Mouse (Mus musculus) megakaryocyte-erythroid progenitor cell, adult 5 weeks (primary cell): ENCODE measurements around the gene Cab39l. TPM values are rescaled to one million over a fixed set of nuclear protein-coding genes. Genes with fewer than 3 reads are reported as not detected.

Experiments used
- polyA plus RNA-seq: library from polyadenylated mRNA; stranded (reverse); fragments of >175 nt; gene quantifications from 2 replicates; pipeline ENCODE4 v1.2.3, GENCODE M21; 2012

Gene Cab39l
- 1.4 and 2.2 TPM in 2 replicates for polyA plus RNA-seq

GRCm38 (mm10) chr14:59440558-59441471, at the start of gene Cab39l, which contains the start of gene Setdb2:
TSS of gene Cab39l (plus strand) at chr14:59440972.
TSS of gene Setdb2 (minus strand) at chr14:59440884.

GRCm38 (mm10) chr14:59395281-59395680, 45.5 kb upstream of the Cab39l start, which contains the start of gene Phf11c:
TSS of gene Phf11c (minus strand) at chr14:59395381.

GRCm38 (mm10) chr14:59597398-59598259, 156.9 kb downstream of the Cab39l start, which contains the start of gene Cdadc1:
TSS of gene Cdadc1 (minus strand) at chr14:59597959.

GRCm38 (mm10) chr14:59625158-59625805, 184.5 kb downstream of the Cab39l start, which contains the start of gene Shisa2:
TSS of gene Shisa2 (plus strand) at chr14:59625308.

Other genes with a start within 250 kb of the Cab39l start
- gene Rcbtb1, start 239.8 kb upstream of the Cab39l start, polyA plus RNA-seq = 3.8 and 4.1 TPM in 2 replicates
- not detected in 2 replicates for gene Gm6904, start 180.8 kb upstream of the Cab39l start, polyA plus RNA-seq
- 0.14 TPM in 1 of 2 replicates, not detected in the other for gene Phf11a, start 143.4 kb upstream of the Cab39l start, polyA plus RNA-seq
- 0.24 and 0.25 TPM in 2 replicates for gene Phf11b, start 99.6 kb upstream of the Cab39l start, polyA plus RNA-seq
- 0.28 and 0.30 TPM in 2 replicates for gene Phf11d, start 75.5 kb upstream of the Cab39l start, polyA plus RNA-seq
- gene Phf11c, start 45.6 kb upstream of the Cab39l start, polyA plus RNA-seq = 0.05 and 0.10 TPM in 2 replicates
- 6.3 and 10.0 TPM in 2 replicates for gene Setdb2, start 88 bp upstream of the Cab39l start, polyA plus RNA-seq
- 35.6 and 57.1 TPM in 2 replicates for gene Cdadc1, start 157.0 kb downstream of the Cab39l start, polyA plus RNA-seq
- gene Shisa2, start 184.3 kb downstream of the Cab39l start, polyA plus RNA-seq = 1.2 and 1.4 TPM in 2 replicates